Mouse (Mus musculus): ENCODE data around the gene Rai1. TPM values are rescaled to one million over a fixed set of nuclear protein-coding genes. Genes with fewer than 3 reads are reported as not detected.
A peak's percentile ranks its signal among the peaks of the same experiment; 100 is the strongest.

Rai1 gene
- polyA plus RNA-seq, 1 experiment from 2014 or later = 28.5 TPM

GRCm38 (mm10) chr11:60090696-60091421, 14.0 kb upstream of the Rai1 start:
- no peak for DNase-seq (ENCODE audit: low spot score)
- peaks cover 3% of the 10 kb centered on the region; the same call in 1 of the 2 replicates for H3K4me1 ChIP-seq (replicated peaks; ENCODE audit: control insufficient read depth, insufficient read depth, low read length)
- H3K4me2 ChIP-seq (ENCODE audit: low read depth, low read length, severe bottlenecking) = no peak overlapping the region
- 82% methylated on average over 5 of the region's 5 CpGs for WGBS
- H3K9ac ChIP-seq (ENCODE audit: low read length) = no peak overlapping the region
- no peak overlapping the region for H3K27ac ChIP-seq (ENCODE audit: low read depth, low read length)
- ATAC-seq (replicated peaks; ENCODE audit: low FRiP score) = no peak
- H3K4me3 ChIP-seq (ENCODE audit: low read depth, low read length) = no peak overlapping the region
- no peaks in the 10 kb centered on the region for H3K9me3 ChIP-seq (ENCODE audit: control insufficient read depth, low read length)
- no peaks in the 10 kb centered on the region for H3K36me3 ChIP-seq (ENCODE audit: control insufficient read depth, insufficient read depth, low read length)
- H3K27me3 ChIP-seq (ENCODE audit: control insufficient read depth, insufficient read depth, low read length) = no peaks in the 10 kb centered on the region

DNA sequence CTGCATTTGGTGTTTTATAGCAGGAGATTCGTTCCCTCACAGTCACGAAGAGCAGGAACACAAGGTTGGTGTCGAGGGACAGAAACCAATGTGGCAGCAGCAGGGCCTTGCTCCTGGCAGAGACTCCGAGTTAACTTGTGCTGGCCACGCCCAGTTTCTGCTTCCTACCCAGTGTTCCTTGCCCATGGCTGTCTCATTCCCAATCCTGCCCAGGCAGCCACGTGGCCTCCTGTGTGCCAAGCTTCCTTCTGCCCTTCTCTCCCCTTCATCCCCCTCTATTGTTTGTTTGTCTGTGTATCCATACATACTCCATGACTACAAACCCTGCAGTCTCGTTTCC, 13.4 kb upstream of the Rai1 start:
- no peak overlapping the region for H3K9ac ChIP-seq (ENCODE audit: low read length)
- no peak overlapping the region for H3K4me3 ChIP-seq (ENCODE audit: low read depth, low read length)
- DNase-seq (ENCODE audit: low spot score) = no peak
- H3K4me2 ChIP-seq (ENCODE audit: low read depth, low read length, severe bottlenecking) = no peak overlapping the region
- no peak for ATAC-seq (replicated peaks; ENCODE audit: low FRiP score)
- WGBS = 72% methylated on average over 7 of the region's 7 CpGs
- no peaks in the 10 kb centered on the region for H3K9me3 ChIP-seq (ENCODE audit: control insufficient read depth, low read length)
- H3K27ac ChIP-seq (ENCODE audit: low read depth, low read length) = no peak overlapping the region
- no peaks in the 10 kb centered on the region for H3K27me3 ChIP-seq (ENCODE audit: control insufficient read depth, insufficient read depth, low read length)
- H3K4me1 ChIP-seq (replicated peaks; ENCODE audit: control insufficient read depth, insufficient read depth, low read length) = peaks cover 3% of the 10 kb centered on the region; the same call in 1 of the 2 replicates
- no peaks in the 10 kb centered on the region for H3K36me3 ChIP-seq (ENCODE audit: control insufficient read depth, insufficient read depth, low read length)

- no peaks in the 10 kb centered on the region for H3K36me3 ChIP-seq (ENCODE audit: control insufficient read depth, insufficient read depth, low read length)
- peaks cover 3% of the 10 kb centered on the region; the same call in 1 of the 2 replicates for H3K4me1 ChIP-seq (replicated peaks; ENCODE audit: control insufficient read depth, insufficient read depth, low read length)
- DNase-seq (ENCODE audit: low spot score) (no peak), ATAC-seq (replicated peaks; ENCODE audit: low FRiP score) (no peak)
- no peak overlapping the region for H3K4me3 ChIP-seq (ENCODE audit: low read depth, low read length)
- H3K27ac ChIP-seq (ENCODE audit: low read depth, low read length) = no peak overlapping the region
- no peak overlapping the region for H3K9ac ChIP-seq (ENCODE audit: low read length)
- no peak overlapping the region for H3K4me2 ChIP-seq (ENCODE audit: low read depth, low read length, severe bottlenecking)
- no peaks in the 10 kb centered on the region for H3K27me3 ChIP-seq (ENCODE audit: control insufficient read depth, insufficient read depth, low read length)
- H3K9me3 ChIP-seq (ENCODE audit: control insufficient read depth, low read length) = no peaks in the 10 kb centered on the region
Measured at GRCm38 (mm10) chr11:60093227-60093626, 11.6 kb upstream of the Rai1 start.

DNA sequence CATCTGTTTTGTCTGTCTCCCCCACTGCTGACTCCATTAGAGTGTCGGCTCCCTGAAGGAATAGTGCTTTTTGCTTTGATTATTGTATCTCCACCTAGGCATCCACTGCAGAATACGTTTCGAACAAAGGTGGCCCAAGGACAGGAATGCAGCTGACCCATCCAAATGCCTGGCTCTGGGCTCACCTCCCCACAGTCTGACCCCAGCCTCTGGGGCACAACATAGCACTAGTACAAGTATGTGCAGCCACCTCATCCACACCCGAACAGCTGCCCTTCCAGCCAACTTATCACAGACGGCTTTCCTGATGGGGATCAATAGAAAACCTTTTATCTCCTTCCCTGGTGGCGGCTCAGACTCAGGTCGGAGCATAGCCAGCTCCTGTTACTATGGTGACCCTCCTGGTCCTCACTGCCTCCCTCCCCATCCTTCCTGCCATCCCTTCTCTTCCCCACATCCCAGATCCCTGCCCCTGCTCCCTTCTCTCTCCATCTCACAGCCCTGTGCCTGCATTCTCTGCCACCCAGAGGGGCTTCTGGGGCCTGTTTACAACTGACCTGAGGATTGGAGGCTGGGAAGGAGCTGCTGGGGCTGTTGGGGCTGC, 10.7 kb upstream of the Rai1 start:
- H3K36me3 ChIP-seq (ENCODE audit: control insufficient read depth, insufficient read depth, low read length) = no peaks in the 10 kb centered on the region
- no peaks in the 10 kb centered on the region for H3K9me3 ChIP-seq (ENCODE audit: control insufficient read depth, low read length)
- no peaks in the 10 kb centered on the region for H3K27me3 ChIP-seq (ENCODE audit: control insufficient read depth, insufficient read depth, low read length)
- DNase-seq (ENCODE audit: low spot score) = no peak
- 0 out of 2 replicates have a peak overlapping the region, but pooled peaks have one; percentile 27 for H3K9ac ChIP-seq (ENCODE audit: low read length)
- 32% methylated on average over 7 of the region's 7 CpGs for WGBS
- H3K4me3 ChIP-seq (ENCODE audit: low read depth, low read length) = no peak overlapping the region
- H3K4me2 ChIP-seq (ENCODE audit: low read depth, low read length, severe bottlenecking) = no peak overlapping the region
- H3K27ac ChIP-seq (ENCODE audit: low read depth, low read length) = no peak overlapping the region
- H3K4me1 ChIP-seq (replicated peaks; ENCODE audit: control insufficient read depth, insufficient read depth, low read length) = peaks cover 3% of the 10 kb centered on the region; the same call in 1 of the 2 replicates
- ATAC-seq (replicated peaks; ENCODE audit: low FRiP score) = no peak

DNA sequence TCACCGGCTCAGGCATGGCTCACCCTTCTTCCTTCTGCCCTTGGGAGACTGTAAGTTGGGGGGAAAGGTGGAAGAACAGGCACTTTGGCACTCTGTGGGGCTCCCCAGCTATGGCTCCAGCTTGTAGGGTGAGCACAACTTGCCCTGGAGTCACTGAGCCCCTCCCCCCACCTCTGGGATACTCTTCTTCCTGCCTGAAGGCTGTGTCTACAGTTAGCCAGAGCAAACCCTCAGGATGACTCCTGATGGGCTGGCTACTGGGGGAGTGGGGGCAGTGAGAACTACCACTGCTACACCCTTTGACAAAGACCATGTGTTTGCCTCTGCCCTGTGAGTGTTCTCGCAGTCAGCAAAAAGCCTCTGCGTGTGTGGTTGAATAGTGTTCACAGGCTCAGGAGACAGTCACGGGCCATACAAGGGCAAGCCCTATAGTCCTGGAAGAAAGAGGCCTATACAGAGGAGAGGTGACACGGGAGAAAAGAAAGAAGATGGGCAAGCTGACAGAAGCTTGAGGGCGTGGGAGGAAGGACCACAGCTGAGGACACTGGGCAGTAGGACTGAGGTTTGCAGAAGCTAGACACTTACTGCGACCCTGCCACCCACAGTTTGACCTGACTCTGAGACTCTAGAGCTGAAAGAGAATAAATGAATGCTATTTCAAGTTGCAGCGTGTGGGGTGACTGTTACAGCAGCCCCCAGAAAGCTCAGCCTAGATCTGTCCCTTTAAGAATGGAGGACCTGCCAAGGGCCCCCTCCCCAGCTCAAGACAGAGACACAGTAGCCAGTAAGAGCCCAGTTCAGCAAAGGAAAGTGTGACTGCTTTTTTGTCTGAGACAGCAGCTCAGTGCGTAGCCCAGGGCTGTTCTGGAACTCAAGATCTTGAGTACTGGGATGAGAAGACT, 9.7 kb upstream of the Rai1 start:
- WGBS = 49% methylated on average over 9 of the region's 9 CpGs
- H3K4me2 ChIP-seq (ENCODE audit: low read depth, low read length, severe bottlenecking) = no peak overlapping the region
- no peaks in the 10 kb centered on the region for H3K9me3 ChIP-seq (ENCODE audit: control insufficient read depth, low read length)
- H3K27me3 ChIP-seq (ENCODE audit: control insufficient read depth, insufficient read depth, low read length) = no peaks in the 10 kb centered on the region
- H3K9ac ChIP-seq (ENCODE audit: low read length) = no peak overlapping the region; the same call in 1 of the 2 replicates
- H3K27ac ChIP-seq (ENCODE audit: low read depth, low read length) = no peak overlapping the region; the same call in 1 of the 2 replicates
- no peak for ATAC-seq (replicated peaks; ENCODE audit: low FRiP score)
- DNase-seq (ENCODE audit: low spot score) = no peak
- H3K4me1 ChIP-seq (replicated peaks; ENCODE audit: control insufficient read depth, insufficient read depth, low read length) = peaks cover 3% of the 10 kb centered on the region; the same call in 1 of the 2 replicates
- no peak overlapping the region for H3K4me3 ChIP-seq (ENCODE audit: low read depth, low read length)
- H3K36me3 ChIP-seq (ENCODE audit: control insufficient read depth, insufficient read depth, low read length) = no peaks in the 10 kb centered on the region

- Histone ChIP-seq H3K27ac (ENCODE audit: low read depth, low read length) (no peak overlapping the region), H3K9ac (ENCODE audit: low read length) (no peak overlapping the region), H3K9me3 (ENCODE audit: control insufficient read depth, low read length) (no peaks in the 10 kb centered on the region), H3K27me3 (ENCODE audit: control insufficient read depth, insufficient read depth, low read length) (no peaks in the 10 kb centered on the region), H3K4me2 (ENCODE audit: low read depth, low read length, severe bottlenecking) (no peak overlapping the region), H3K4me1 (replicated peaks; ENCODE audit: control insufficient read depth, insufficient read depth, low read length) (no peaks in the 10 kb centered on the region; the same call in 1 of the 2 replicates), H3K4me3 (ENCODE audit: low read depth, low read length) (no peak overlapping the region), H3K36me3 (ENCODE audit: control insufficient read depth, insufficient read depth, low read length) (no peaks in the 10 kb centered on the region)
- DNase-seq (ENCODE audit: low spot score) = no peak
- 76% methylated on average over 8 of the region's 8 CpGs for WGBS
- ATAC-seq (replicated peaks; ENCODE audit: low FRiP score) = no peak
Measured at GRCm38 (mm10) chr11:60099555-60100186, 5.1 kb upstream of the Rai1 start.

DNA sequence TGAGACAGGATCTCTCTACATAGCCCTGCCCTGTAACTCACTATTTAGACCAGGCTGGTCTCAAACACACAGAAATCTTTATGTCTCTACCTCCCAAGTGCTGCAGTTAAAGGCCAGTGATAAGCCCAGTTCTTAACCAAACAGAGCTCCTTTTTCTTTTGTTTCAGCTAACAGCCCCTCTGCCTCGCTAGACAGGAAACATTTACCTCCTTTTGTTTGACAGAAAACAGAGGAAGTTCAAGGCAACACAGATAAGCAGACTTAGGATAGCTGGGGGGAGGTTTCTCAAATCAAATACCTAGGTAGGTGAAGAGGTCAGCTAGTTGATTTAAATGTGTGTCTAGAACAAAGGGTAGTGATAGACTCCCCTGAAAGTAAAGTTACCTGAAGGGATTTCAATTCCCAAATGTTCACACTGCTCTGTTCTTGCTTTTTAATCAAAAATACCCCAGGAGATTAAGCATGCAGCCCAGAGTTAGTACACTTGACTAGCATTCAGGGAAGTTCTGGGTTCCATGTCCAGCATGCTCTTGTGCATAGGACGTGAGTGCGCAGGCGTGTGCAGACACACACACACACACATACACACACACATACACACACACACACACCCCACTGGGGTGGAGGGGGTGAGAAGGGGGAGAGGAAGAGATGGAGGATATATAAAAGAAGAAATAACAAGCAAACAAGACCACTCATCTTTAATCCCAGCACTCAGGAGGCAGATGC, 3.8 kb upstream of the Rai1 start:
- Histone ChIP-seq H3K9me3 (ENCODE audit: control insufficient read depth, low read length) (no peaks in the 10 kb centered on the region), H3K36me3 (ENCODE audit: control insufficient read depth, insufficient read depth, low read length) (no peaks in the 10 kb centered on the region), H3K9ac (ENCODE audit: low read length) (no peak overlapping the region), H3K27ac (ENCODE audit: low read depth, low read length) (no peak overlapping the region), H3K4me3 (ENCODE audit: low read depth, low read length) (no peak overlapping the region), H3K4me1 (replicated peaks; ENCODE audit: control insufficient read depth, insufficient read depth, low read length) (no peaks in the 10 kb centered on the region), H3K4me2 (ENCODE audit: low read depth, low read length, severe bottlenecking) (no peak overlapping the region), H3K27me3 (ENCODE audit: control insufficient read depth, insufficient read depth, low read length) (no peaks in the 10 kb centered on the region)
- DNase-seq (ENCODE audit: low spot score) (no peak), ATAC-seq (replicated peaks; ENCODE audit: low FRiP score) (no peak)
- 78% methylated on average over 4 of the region's 4 CpGs for WGBS

- H3K4me3 ChIP-seq (ENCODE audit: low read depth, low read length) = no peak overlapping the region
- H3K4me2 ChIP-seq (ENCODE audit: low read depth, low read length, severe bottlenecking) = no peak overlapping the region
- H3K9ac ChIP-seq (ENCODE audit: low read length) = no peak overlapping the region
- no peaks in the 10 kb centered on the region for H3K27me3 ChIP-seq (ENCODE audit: control insufficient read depth, insufficient read depth, low read length)
- H3K36me3 ChIP-seq (ENCODE audit: control insufficient read depth, insufficient read depth, low read length) = no peaks in the 10 kb centered on the region
- WGBS = 77% methylated on average over 4 of the region's 4 CpGs
- H3K9me3 ChIP-seq (ENCODE audit: control insufficient read depth, low read length) = no peaks in the 10 kb centered on the region
- no peak overlapping the region for H3K27ac ChIP-seq (ENCODE audit: low read depth, low read length)
- no peak for ATAC-seq (replicated peaks; ENCODE audit: low FRiP score)
- no peak for DNase-seq (ENCODE audit: low spot score)
- peaks cover 4% of the 10 kb centered on the region for H3K4me1 ChIP-seq (replicated peaks; ENCODE audit: control insufficient read depth, insufficient read depth, low read length)
Measured at GRCm38 (mm10) chr11:60101986-60102385, 2.8 kb upstream of the Rai1 start.
